Mouse (Mus musculus): ENCODE data around the gene I830077J02Rik.
"Not testable (repeated sequence)": the region's sequence is repeated elsewhere in the genome, so short reads cannot be mapped to it uniquely, and the experiment has no call there.

The I830077J02Rik gene

DNA sequence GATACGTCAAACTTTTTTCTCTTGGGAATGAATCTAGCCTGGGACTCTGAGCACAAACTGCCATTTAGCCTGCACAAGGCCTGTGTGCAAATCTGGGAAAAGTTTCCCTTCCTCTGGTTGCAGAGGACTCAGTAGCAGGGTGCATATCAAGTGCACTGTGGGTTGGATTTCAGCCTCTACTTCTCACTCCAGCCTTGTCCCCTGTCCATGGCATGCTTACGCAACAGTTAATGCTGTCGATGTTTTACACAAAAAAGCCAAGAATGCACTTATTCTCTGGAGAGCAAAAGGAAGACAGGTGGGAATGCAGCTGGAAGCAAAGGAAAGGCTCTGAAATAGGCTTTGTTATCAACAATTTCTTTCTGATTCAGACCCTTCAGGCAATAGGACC lies 14.1 kb downstream of the I830077J02Rik start:
- DNase-seq (ENCODE audit: low spot score in 2 of 2) = no peak

- DNase-seq (ENCODE audit: low spot score in 2 of 2) = no peak
Observed at GRCm38 (mm10) chr3:105917656-105918354, 14.7 kb downstream of the I830077J02Rik start.

DNA sequence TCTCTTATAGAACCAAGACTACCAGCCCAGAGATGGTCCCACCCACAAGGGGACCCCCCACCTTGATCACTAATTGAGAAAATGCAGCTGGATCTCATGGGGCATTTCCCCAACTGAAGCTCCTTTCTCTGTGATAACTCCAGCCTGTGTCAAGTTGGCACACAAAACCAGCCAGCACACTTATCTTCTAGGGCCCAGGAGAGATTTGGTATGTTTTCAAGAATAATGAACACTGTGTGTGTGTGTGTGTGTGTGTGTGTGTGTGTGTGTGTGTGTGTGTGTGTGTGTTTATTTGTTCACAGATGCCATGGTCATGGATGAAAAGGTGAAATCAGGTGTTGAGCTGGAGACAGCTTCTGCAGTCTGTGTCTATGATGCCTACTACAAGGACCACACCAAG lies 16.0 kb downstream of the I830077J02Rik start:
- not testable (repeated sequence) for DNase-seq (ENCODE audit: low spot score in 2 of 2)

GRCm38 (mm10) chr3:105915281-105915680 lies 17.2 kb downstream of the I830077J02Rik start:
- no peak for DNase-seq (ENCODE audit: low spot score in 2 of 2)

GRCm38 (mm10) chr3:105913839-105914681 lies 18.4 kb downstream of the I830077J02Rik start:
- DNase-seq (ENCODE audit: low spot score in 2 of 2) = no peak

GRCm38 (mm10) chr3:105912097-105912880 lies 20.2 kb downstream of the I830077J02Rik start:
- no peak for DNase-seq (ENCODE audit: low spot score in 2 of 2)

DNA sequence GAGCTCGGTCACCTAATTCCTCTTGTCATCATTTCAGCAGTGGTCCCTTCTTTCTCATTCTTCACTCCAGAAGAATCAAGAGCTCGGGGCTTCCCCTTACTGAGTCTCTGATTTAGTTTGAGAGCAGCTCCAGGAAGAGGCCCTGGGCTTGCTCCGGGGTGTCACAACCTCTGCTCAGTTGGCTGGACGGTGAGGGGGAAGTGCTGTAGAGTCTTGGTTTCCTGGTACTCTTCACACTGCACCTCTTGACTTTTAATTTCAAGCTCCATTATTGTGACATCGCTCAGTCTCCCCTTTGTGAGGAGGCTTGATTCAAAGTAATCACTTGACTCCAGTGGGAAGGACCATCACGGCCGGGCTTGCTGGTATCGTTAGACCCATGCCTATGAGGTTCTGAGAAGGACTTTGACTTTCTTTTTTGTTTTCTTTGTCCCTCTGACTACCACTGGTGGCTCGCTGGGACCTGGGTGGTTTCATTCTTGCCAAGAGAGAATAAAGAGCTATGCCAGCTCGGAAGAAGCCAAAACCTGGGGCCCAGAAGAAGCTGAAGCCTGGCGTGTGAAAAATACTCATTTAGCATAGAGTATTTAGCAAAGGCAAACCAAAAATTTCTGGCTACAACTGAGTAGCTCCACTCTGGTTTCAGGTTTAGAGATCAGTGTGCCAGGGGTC lies 21.8 kb downstream of the I830077J02Rik start:
- DNase-seq (ENCODE audit: low spot score in 2 of 2) = no peak

DNA sequence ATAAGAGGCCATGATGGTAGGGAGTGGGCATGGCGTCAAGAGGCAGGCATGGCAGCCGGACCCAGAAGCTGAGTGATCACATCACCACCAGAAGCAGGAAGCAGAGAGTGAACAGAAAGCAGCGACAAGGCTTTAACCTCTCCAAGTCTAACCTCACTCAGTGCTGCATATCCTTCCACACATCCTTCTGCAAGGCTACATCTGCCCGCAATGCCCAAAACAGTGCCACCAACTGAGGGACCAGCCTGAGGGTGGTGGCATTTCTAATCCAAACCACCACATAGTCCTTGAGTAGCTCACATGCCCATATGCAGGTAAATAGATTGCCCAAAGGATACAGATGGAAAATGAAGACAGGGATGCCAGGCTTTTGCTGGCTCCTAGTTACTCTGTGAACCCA lies 23.5 kb downstream of the I830077J02Rik start:
- no peak for DNase-seq (ENCODE audit: low spot score in 2 of 2)

DNA sequence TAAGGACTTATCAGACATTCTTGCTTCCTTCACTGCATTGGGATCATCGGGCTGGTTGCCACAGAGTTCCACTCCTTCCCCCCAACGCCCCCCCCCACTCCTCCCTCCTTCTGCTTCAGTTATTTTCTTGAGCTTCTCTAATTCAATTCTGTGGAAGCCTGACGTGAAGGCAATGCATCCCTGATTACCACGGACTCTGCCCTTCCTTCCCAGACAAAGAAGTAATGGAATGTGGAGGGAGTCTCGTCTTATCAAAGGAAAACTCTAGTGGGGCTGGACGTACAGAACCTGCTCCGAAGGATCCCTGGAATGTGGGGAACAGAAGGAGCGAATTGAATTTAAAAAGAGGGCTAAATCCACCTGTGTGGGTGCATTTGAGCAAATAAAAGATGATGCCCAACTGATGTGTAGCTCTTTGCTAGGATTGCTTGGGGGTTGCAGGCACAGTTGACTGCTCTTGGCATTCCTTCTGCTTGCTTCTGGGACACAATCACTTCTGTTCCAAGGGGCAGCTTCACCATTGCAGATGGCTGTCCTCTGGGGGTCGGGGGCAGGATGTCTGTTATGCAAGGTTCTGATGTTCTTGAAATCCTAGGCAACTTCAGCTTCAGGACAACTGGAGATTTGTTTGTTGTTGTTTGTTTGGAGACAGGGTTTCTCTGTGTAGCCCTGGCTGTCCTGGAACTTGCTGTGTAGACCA lies 24.4 kb downstream of the I830077J02Rik start:
- DNase-seq (ENCODE audit: low spot score in 2 of 2) = no peak

DNA sequence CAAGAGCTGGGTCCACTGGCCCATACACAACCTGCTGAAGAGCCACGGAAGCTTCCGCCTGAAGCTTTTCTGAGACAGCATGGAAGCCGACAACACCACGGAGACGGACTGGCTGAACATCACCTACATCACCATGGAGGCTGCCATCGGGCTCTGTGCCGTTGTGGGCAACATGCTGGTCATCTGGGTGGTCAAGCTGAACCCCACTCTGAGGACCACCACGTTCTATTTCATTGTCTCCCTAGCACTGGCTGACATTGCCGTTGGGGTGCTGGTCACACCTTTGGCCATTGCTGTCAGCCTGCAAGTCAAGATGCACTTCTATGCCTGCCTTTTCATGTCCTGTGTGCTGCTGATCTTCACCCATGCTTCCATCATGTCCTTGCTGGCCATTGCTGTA lies 27.7 kb downstream of the I830077J02Rik start:
- no peak for DNase-seq (ENCODE audit: low spot score in 2 of 2)

- no peak for DNase-seq (ENCODE audit: low spot score in 2 of 2)
Observed at GRCm38 (mm10) chr3:105904213-105904612, 28.3 kb downstream of the I830077J02Rik start.

- no peak for DNase-seq (ENCODE audit: low spot score in 2 of 2)
Observed at GRCm38 (mm10) chr3:105901468-105901867, 31.0 kb downstream of the I830077J02Rik start.

- no peak for DNase-seq (ENCODE audit: low spot score in 2 of 2)
Observed at GRCm38 (mm10) chr3:105900716-105901115, 31.7 kb downstream of the I830077J02Rik start.

DNA sequence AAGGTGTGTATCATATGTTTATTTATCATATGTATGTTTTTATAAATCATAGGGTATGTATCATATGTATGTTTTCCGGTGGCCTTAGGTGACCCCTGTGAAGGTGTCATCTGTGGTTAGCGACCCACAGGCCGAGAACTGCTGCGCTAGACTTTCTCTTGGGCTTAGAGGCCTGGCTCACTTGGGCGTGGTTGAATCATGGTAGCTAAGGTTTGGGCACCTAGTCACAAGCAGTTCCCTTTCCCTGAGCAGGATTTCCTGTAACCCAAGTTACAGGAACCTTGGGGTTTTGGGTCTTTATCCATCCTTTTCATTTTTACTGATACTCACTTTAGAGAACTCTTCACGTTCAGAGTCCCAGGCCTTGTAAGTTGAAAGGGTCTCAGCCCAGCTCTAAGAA lies 32.2 kb downstream of the I830077J02Rik start:
- no peak for DNase-seq (ENCODE audit: low spot score in 2 of 2)

DNA sequence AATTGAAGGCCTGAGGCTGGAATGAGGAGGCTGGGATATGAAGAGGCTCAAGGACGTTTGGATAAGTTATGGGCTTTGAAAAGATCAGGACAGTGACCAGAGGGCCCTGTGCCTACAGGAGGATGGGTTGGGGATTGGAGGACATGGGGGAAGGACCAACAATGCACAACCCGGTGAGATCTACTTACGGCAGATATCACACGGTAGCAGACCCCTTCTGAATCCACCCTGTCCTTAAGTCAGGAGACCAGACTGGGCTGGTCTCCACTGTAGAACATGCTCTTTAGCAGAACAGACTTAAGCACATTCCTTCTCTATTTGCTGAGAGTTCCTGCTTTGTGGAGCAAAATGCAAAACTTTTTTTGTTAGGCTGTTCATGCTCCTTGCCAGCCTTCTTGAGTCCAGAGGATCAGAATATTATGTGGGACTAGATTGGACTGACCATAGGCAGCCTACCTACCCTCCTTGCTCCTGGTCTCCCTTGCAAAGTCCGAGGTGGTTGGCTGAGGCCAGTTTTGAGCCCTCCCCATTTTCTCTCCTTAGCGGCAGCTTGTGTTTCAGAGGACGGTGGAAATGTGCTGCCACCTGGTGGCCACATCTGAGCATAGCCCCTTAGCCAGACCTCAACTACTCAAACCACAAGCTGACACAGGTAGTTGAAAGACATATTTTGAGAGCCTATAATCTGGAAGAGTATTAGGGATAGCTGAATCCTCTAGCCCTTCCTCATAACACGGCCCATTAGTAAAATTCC lies 32.9 kb downstream of the I830077J02Rik start:
- peak; percentile 50 to 76 for DNase-seq (ENCODE audit: low spot score in 2 of 2)

GRCm38 (mm10) chr3:105898861-105899260 lies 33.6 kb downstream of the I830077J02Rik start:
- no peak for DNase-seq (ENCODE audit: low spot score in 2 of 2)

DNA sequence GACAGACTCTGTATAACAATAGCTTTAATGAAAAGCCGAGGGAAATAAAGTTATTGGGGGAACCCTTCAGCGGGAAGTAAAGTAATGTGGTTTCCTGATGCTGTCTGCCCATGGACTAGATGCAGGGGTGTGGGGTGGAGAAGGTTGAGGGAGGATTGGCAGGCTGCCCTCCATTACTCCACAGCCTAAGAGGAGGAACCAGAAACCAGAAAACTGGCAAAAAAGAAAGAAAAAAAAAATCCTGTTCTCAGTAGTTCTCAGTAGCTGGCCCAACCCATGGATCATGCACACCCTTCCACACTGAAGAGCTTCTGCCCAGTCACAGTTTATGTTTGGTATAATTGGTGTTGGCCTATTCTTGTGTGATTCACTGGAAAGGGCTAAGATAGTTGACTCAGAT lies 34.1 kb downstream of the I830077J02Rik start:
- no peak for DNase-seq (ENCODE audit: low spot score in 2 of 2)

GRCm38 (mm10) chr3:105896811-105897210 lies 35.7 kb downstream of the I830077J02Rik start:
- no peak for DNase-seq (ENCODE audit: low spot score in 2 of 2)

DNA sequence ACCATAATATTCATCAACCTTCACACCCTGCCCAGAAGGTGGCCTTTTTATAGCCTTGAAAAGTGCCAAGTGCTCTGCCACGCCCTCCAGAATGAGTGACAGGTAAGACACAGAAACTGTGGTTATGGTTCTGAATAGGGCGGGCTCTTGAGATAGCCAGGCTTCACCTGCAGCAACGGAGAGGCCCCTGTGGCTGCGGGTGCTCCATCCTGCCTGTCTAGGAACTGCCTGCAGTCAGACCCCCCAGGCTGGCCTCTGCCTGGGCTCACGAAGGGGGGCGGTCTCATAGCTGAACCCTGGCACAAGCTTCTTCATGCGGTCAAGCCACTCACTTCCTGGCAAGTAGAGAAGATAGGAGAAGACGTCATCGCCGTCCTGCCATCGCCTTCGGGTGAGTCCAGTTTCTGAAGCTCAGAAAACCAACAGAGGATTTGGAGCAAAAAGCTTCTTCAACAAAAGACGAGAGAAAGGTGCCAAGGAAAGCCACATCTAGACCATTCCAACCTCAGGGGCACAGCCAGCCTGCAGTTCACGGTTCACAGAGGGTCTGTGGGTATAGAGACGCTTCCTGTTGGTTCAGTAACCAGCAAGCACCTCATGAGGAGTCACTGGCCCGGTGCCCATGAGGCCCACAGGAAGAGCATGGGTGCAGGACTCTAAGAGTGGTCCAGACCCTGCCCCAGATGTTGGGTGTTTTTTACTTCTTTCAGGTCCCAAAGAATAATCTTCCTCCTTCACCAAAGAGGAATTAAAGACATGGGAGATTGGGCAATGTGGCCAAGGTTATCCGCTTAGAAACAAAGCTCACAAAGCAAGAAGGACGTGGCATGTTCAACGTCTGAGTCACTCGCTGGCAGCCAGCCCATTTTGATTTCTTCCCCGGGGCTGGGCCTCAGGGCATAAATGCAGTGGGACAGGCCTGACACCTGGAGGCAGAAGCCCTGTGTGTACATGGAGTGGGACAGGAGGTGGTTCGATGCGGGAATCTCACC lies 37.6 kb downstream of the I830077J02Rik start:
- peak; percentile 55 to 58 for DNase-seq (ENCODE audit: low spot score in 2 of 2)
